ENCODE assay signal across 18 mouse cellular contexts in genomic region chr8:120755306-120756297, GRCm38 (mm10). TPM values are rescaled to one million over a fixed set of nuclear protein-coding genes. Genes with fewer than 3 reads are reported as not detected.
A peak's percentile ranks its signal among the peaks of the same experiment; 100 is the strongest.
DNase-seq lines count a peak whose midpoint lies in the region; ATAC-seq lines count a peak whose summit lies in the region.
"Had no signal": no experiment of that assay in that cellular context is flagged by ENCODE, and none has a peak within 500 bp of the region (broad histone marks: within the 10 kb centered on the region; RNA-seq: fewer than 3 reads in every experiment).

No protein-coding gene starts in this region.

- H3K27ac ChIP-seq in forebrain, embryonic 10.5 days: peak overlapping the region; percentile 44; the same call in 1 of the 2 replicates
- no peak overlapping the region for H3K27ac ChIP-seq in forebrain, embryonic 14.5 days (ENCODE audit: low read depth, low read length)
- H3K27ac ChIP-seq: liver, embryonic 13.5 days; midbrain, embryonic 15.5 days; stomach, embryonic 15.5 days had no signal

- WGBS in forebrain, embryonic 10.5 days: 53% methylated on average over 19 of the region's 19 CpGs
- WGBS in forebrain, embryonic 14.5 days: 58% methylated on average over 19 of the region's 19 CpGs

- ATAC-seq in forebrain, embryonic 14.5 days: no peak
- no peak for ATAC-seq in activated CD4-positive, CD25-positive, alpha-beta regulatory T cell, adult 4 months
- ATAC-seq: intestine, postnatal 0 days; midbrain, embryonic 15.5 days had no signal

- H3K36me3 ChIP-seq in forebrain, embryonic 10.5 days (replicated peaks): no peaks in the 10 kb centered on the region
- no peaks in the 10 kb centered on the region for H3K36me3 ChIP-seq in forebrain, embryonic 14.5 days (ENCODE audit: control insufficient read depth, insufficient read depth, low read length)
- H3K36me3 ChIP-seq: midbrain, embryonic 15.5 days; stomach, embryonic 15.5 days had no signal

- no peak overlapping the region for H3K4me3 ChIP-seq in forebrain, embryonic 10.5 days
- H3K4me3 ChIP-seq in forebrain, embryonic 14.5 days (ENCODE audit: low read depth, low read length): no peak overlapping the region
- H3K4me3 ChIP-seq: erythroblast, embryonic 14.5 days; liver, embryonic 13.5 days; midbrain, embryonic 15.5 days; stomach, embryonic 15.5 days had no signal

- H3K27me3 ChIP-seq in forebrain, embryonic 10.5 days (ENCODE audit: poor library complexity, severe bottlenecking): peaks cover 35% of the 10 kb centered on the region
- no peaks in the 10 kb centered on the region for H3K27me3 ChIP-seq in forebrain, embryonic 14.5 days (replicated peaks; ENCODE audit: control insufficient read depth, insufficient read depth, low read length)
- H3K27me3 ChIP-seq: liver, embryonic 13.5 days; midbrain, embryonic 15.5 days; stomach, embryonic 15.5 days had no signal

- no peaks in the 10 kb centered on the region for H3K9me3 ChIP-seq in forebrain, embryonic 10.5 days
- H3K9me3 ChIP-seq in forebrain, embryonic 14.5 days (replicated peaks; ENCODE audit: control insufficient read depth, low read length): no peaks in the 10 kb centered on the region
- H3K9me3 ChIP-seq: liver, embryonic 13.5 days; midbrain, embryonic 15.5 days; stomach, embryonic 15.5 days had no signal

- H3K4me2 ChIP-seq in forebrain, embryonic 14.5 days (ENCODE audit: low read length): no peak overlapping the region
- H3K4me2 ChIP-seq: liver, embryonic 13.5 days; midbrain, embryonic 15.5 days; stomach, embryonic 15.5 days had no signal

- H3K4me1 ChIP-seq in forebrain, embryonic 10.5 days: peaks cover 46% of the 10 kb centered on the region
- H3K4me1 ChIP-seq in forebrain, embryonic 14.5 days (ENCODE audit: control insufficient read depth, insufficient read depth, low read length): no peaks in the 10 kb centered on the region
- H3K4me1 ChIP-seq: midbrain, embryonic 15.5 days had no signal

- no peak for DNase-seq in forebrain, embryonic 10.5 days (ENCODE audit: extremely low spot score, low spot score)
- no peak for DNase-seq in forebrain, embryonic 14.5 days (ENCODE audit: low spot score)
- peak; percentile 41 for DNase-seq in A20 (ENCODE audit: low read depth, low spot score)
- DNase-seq in kidney, adult 18-20 months: peak; percentile 58
- DNase-seq in kidney, postnatal 36 days: peak; percentile 69 to 75
- no peak for DNase-seq in ovary, postnatal 36 days (ENCODE audit: low spot score)
- no peak for DNase-seq in layer of hippocampus, postnatal 25 days (ENCODE audit: extremely low spot score in 1 of 2, low spot score in 1 of 2)
- DNase-seq: adrenal gland, postnatal 36 days; cerebellum, postnatal 36 days; heart, adult 11 months; liver, embryonic 13.5 days; lung, postnatal 36 days; right cerebral cortex, postnatal 25 days had no signal

- no peak overlapping the region for H3K9ac ChIP-seq in forebrain, embryonic 14.5 days (ENCODE audit: low read length)
- H3K9ac ChIP-seq: liver, embryonic 13.5 days; midbrain, embryonic 15.5 days; stomach, embryonic 15.5 days had no signal

RNA-seq across cellular contexts. Expression of gene Irf8, which starts 19.4 kb away (rescaled TPM):
- polyA plus RNA-seq in forebrain, embryonic 10.5 days (2016; fragmentation: Nextera tagmentation; extraction: Ambion mirVana): 4.5 and 5.0 TPM in 2 replicates
- polyA plus RNA-seq in forebrain, embryonic 14.5 days (2014; fragmentation: Nextera tagmentation; extraction: Ambion mirVana): 2.0 and 4.1 TPM in 2 replicates
- 10 to 100 TPM; 17.9 to 24.8 TPM for polyA plus RNA-seq in activated CD4-positive, CD25-positive, alpha-beta regulatory T cell, adult 4 months (2017; shearing (Covaris generic))
- total RNA-seq in layer of hippocampus, postnatal 25 days (2021): 1 to 10 TPM; 4.1 to 4.2 TPM

Comparison
In these comparisons a context has a peak if more than half of its experiments do, and no peak if none do; other contexts are left out.
1. DNase-seq: peak in A20 (single experiment), kidney, adult 18-20 months (single experiment) and kidney, postnatal 36 days (2 of 2); none in forebrain, embryonic 10.5 days (single experiment), forebrain, embryonic 14.5 days (single experiment), ovary, postnatal 36 days (single experiment) and layer of hippocampus, postnatal 25 days (0 of 2).